Mouse (Mus musculus) heart, embryonic 16.5 days (tissue): ENCODE measurements around the gene Esp23. TPM values are rescaled to one million over a fixed set of nuclear protein-coding genes. Genes with fewer than 3 reads are reported as not detected.
"Not testable (repeated sequence)": the region's sequence is repeated elsewhere in the genome, so short reads cannot be mapped to it uniquely, and the experiment has no call there.

Experiments
- ATAC-seq: fragments of 200-750 bp; cut with Nextera tagmentation; replicated peaks from 2 replicates; pipeline ENCODE4 v1.8.0; 2017; ENCODE audit warnings: moderate number of reproducible peaks; ENCODE audit not compliant: insufficient read depth, low FRiP score; ENCODE audit errors: extremely low read depth
- H3K27ac ChIP-seq: fragments of 300-500 bp; sonication (generic); 2 replicates; pipeline ENCODE4 v1.5.1; 2014; ENCODE audit warnings: mild to moderate bottlenecking, low read length, control low read depth, moderate library complexity
- H3K27me3 ChIP-seq: fragments of 300-500 bp; sonication (generic); 2 replicates; pipeline ENCODE4 v1.6.1; 2014; ENCODE audit warnings: low read length, mixed read lengths; ENCODE audit not compliant: control insufficient read depth, insufficient read depth
- H3K36me3 ChIP-seq: fragments of 300-500 bp; sonication (generic); 2 replicates; pipeline ENCODE4 v1.6.1; 2014; ENCODE audit not compliant: control insufficient read depth, insufficient read depth
- H3K4me1 ChIP-seq: fragments of 300-500 bp; sonication (generic); 2 replicates; pipeline ENCODE4 v1.6.1; 2014; ENCODE audit warnings: low read length, mixed read lengths; ENCODE audit not compliant: control insufficient read depth, insufficient read depth
- H3K4me2 ChIP-seq: fragments of 300-500 bp; sonication (generic); 2 replicates; pipeline ENCODE4 v1.6.1; 2014; ENCODE audit warnings: low read depth, mild to moderate bottlenecking, control low read depth, low read length
- H3K4me3 ChIP-seq: fragments of 300-500 bp; sonication (generic); 2 replicates; pipeline ENCODE4 v1.5.1; 2014; ENCODE audit warnings: mild to moderate bottlenecking, control low read depth, low read length
- H3K9ac ChIP-seq: fragments of 300-500 bp; sonication (generic); 2 replicates; pipeline ENCODE4 v1.6.1; 2014; ENCODE audit warnings: low read length, control low read depth
- H3K9me3 ChIP-seq: fragments of 300-500 bp; sonication (generic); replicated peaks from 2 replicates; pipeline ENCODE4 v1.6.1; 2016; ENCODE audit warnings: low read length; ENCODE audit not compliant: control insufficient read depth
- WGBS: fragments of 180-500 bp; shearing (Covaris S2); extraction: QIAGEN DNeasy Blood & Tissue Kit; methylation state at CpG from one replicate; pipeline ENCODE4 v1.1.7; 2014; 5-methylcytosine and 5-hydroxymethylcytosine counted together
- polyA plus RNA-seq: library from polyadenylated mRNA; unstranded; fragments of >200 nt; fragmentation: Nextera tagmentation; extraction: Ambion mirVana; gene quantifications from 2 replicates; pipeline ENCODE4 v1.2.1, GENCODE M21; 2015

The Esp23 gene
- not detected in 2 replicates for polyA plus RNA-seq

GRCm38 (mm10) chr17:39076937-39077336, at the start of gene Esp23:
Gene Esp23, minus strand, starts transcription at chr17:39077037.
- H3K36me3 ChIP-seq, result no peaks in the 10 kb centered on the region
- peaks cover 12% of the 10 kb centered on the region for H3K9me3 ChIP-seq
- ATAC-seq, result no peak
- H3K27ac ChIP-seq, result no peak within 1 kb of the TSS
- H3K4me1 ChIP-seq, result no peaks in the 10 kb centered on the region
- no peak within 1 kb of the TSS for H3K9ac ChIP-seq
- H3K27me3 ChIP-seq, result no peaks in the 10 kb centered on the region
- no peak within 1 kb of the TSS for H3K4me3 ChIP-seq
- no peak within 1 kb of the TSS for H3K4me2 ChIP-seq
- 39% methylated on average over 1 of the region's 1 CpGs for WGBS

DNA sequence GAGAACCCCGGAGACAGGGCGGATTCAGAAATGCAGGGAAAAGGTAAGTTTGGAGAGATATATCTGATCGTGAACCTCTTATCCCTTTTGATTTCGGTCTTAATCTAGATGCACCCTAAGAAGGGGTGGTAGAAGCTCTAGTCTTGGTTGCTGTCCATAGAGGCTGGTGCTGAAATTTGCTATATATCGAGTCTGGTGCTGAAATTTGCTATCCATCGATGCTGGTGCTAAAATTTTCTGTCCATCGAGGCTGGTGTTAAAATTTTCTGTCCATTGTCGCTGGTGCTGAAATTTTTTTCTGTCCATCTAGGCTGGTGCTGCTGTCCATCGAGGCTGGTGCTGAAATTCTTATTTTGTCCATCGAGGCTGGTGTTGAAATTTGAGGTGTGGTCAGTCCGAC, 30.3 kb upstream of the Esp23 start:
- H3K4me3 ChIP-seq, H3K36me3 ChIP-seq, H3K27me3 ChIP-seq, H3K4me1 ChIP-seq, H3K4me2 ChIP-seq, H3K27ac ChIP-seq, ATAC-seq, H3K9ac ChIP-seq: not testable (repeated sequence)
- H3K9me3 ChIP-seq, result peaks cover 12% of the 10 kb centered on the region
- 67% methylated on average over 11 of the region's 11 CpGs for WGBS

DNA sequence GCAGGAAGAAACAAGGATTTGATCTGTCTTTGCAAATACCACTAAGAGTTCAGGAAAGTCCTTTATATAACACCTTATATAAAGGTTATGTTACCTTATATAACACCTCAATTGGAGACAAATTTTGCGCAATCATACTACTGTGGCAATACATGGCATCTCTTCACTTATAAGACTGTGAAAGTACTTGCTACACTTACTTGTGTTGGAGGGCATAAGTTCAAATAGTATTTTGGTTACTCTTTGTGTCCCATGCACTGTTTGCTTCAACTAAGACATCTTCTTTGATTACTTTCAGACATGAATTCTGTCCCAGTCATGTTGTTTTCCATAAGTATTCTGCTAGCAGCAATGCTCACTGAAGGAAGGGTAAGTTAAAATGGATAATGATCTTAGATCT, 18.2 kb upstream of the Esp23 start, which contains the start of gene Esp22:
Esp22 (plus strand) TSS at position 301 of the 400 bp plus-strand sequence.
- no peak within 1 kb of the TSS for H3K27ac ChIP-seq
- WGBS, result 84% methylated on average over 1 of the region's 1 CpGs
- no peak within 1 kb of the TSS for H3K9ac ChIP-seq
- no peak within 1 kb of the TSS for H3K4me3 ChIP-seq
- ATAC-seq, result no peak
- H3K4me1 ChIP-seq, result no peaks in the 10 kb centered on the region
- H3K4me2 ChIP-seq, result no peak within 1 kb of the TSS
- H3K27me3 ChIP-seq, result no peaks in the 10 kb centered on the region
- H3K9me3 ChIP-seq, result peaks cover 3% of the 10 kb centered on the region; the same call in 1 of the 2 replicates
- H3K36me3 ChIP-seq, result no peaks in the 10 kb centered on the region

DNA sequence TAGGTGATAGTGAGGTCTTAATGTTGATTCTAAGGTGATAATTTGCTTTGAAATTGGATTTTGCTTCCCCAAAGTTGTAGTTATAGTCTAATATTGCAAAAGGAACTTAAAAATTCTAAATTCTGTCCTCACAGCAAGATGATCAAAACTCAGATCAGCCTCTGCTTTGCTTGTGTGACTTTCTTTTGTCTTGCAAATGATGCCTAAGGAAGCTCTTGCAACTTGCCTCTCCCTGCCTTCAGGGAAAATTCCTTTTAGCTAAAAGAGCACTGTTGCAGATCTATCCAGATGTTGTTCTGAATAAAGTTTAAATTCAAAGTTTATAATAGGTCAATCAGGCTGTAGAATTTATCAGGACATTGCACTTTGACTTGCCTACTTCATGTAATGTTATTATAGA, 13.2 kb downstream of the Esp23 start:
- Histone ChIP-seq H3K4me1 (no peaks in the 10 kb centered on the region), H3K36me3 (no peaks in the 10 kb centered on the region), H3K27ac (no peak overlapping the region), H3K4me2 (no peak overlapping the region), H3K9ac (no peak overlapping the region), H3K9me3 (peaks cover 7% of the 10 kb centered on the region), H3K4me3 (no peak overlapping the region), H3K27me3 (no peaks in the 10 kb centered on the region)
- ATAC-seq, result no peak

DNA sequence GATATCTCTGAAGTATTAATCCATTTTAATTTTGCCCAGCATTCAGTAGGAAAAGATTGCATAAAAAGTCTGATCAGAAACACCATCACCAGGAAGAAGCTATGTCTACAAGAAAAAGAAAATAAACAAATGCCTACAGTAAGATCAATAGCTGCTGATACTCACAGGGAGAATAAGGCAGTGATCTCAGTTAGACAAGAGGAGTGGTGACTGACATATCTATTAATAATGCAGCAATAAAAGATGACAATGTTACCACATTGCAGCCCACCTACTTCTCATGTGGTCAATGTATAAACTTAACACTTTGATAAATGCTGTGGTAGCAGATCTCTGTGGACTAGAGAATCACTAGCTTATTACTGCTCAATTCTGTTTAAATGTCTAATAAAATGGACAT, 33.6 kb downstream of the Esp23 start, which contains the start of gene Gm21903:
Gm21903 (minus strand) TSS at position 101 of the 400 bp plus-strand sequence.
- ATAC-seq, result no peak

GRCm38 (mm10) chr17:39036395-39036794, 40.4 kb downstream of the Esp23 start, which contains the start of gene Esp24:
Gene Esp24, plus strand, starts transcription at chr17:39036695.
- not testable (repeated sequence) for H3K36me3 ChIP-seq, H3K4me1 ChIP-seq, H3K9me3 ChIP-seq, H3K4me2 ChIP-seq, H3K27me3 ChIP-seq, ATAC-seq, H3K4me3 ChIP-seq, H3K27ac ChIP-seq, H3K9ac ChIP-seq
- WGBS, result 77% methylated on average over 3 of the region's 3 CpGs

More for the DNA sequence above, 33.6 kb downstream of the Esp23 start, which contains the start of gene Gm21903:
- Histone ChIP-seq H3K4me1 (no peaks in the 10 kb centered on the region), H3K9ac (no peak within 1 kb of the TSS), H3K36me3 (no peaks in the 10 kb centered on the region), H3K27ac (no peak within 1 kb of the TSS), H3K4me3 (no peak within 1 kb of the TSS), H3K9me3 (peaks cover 6% of the 10 kb centered on the region), H3K27me3 (no peaks in the 10 kb centered on the region), H3K4me2 (no peak within 1 kb of the TSS)

Other genes with a start within 250 kb of the Esp23 start
- not detected in 2 replicates for gene Esp24, start 40.3 kb downstream of the Esp23 start, polyA plus RNA-seq
- not detected in 2 replicates for gene Gm21903, start 33.7 kb downstream of the Esp23 start, polyA plus RNA-seq
- not detected in 2 replicates for gene Esp22, start 18.3 kb upstream of the Esp23 start, polyA plus RNA-seq